ENCODE assay signal across 8 mouse cellular contexts in the genomic region with DNA sequence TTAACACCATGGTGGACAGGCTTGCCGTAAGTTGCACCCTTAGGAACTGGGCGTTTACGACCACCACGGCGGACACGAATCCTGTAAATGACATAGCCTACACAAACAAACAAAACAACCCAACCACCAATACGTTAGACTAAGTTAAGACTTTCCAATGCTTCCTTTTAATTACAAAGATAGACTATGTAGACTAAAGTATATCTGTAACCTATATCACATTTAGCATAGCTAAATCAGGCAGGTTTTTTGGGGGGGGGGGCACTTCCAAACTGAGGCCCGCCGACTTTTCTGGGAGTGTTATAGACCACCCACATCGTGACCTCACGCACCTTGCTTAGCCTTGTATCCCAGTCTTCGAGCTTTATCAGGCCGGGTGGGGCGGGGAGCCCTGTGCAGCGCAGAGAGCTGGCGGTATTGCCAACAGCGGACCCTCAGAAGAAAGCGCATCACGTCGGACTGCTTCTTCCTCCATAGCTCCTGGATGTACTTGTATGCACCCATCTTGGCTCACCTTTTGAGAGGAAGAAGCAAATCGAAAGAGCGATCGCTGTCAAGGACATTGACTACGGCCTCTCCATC. TPM values are rescaled to one million over a fixed set of nuclear protein-coding genes. Genes with fewer than 3 reads are reported as not detected.
DNase-seq lines count a peak whose midpoint lies in the region; ATAC-seq and TF ChIP-seq lines count a peak whose summit lies in the region.
"Not testable (repeated sequence)": the region's sequence is repeated elsewhere in the genome, so short reads cannot be mapped to it uniquely, and the experiment has no call there.

No protein-coding gene starts in this region.

- peaks cover 18% of the 10 kb centered on the region for H3K4me1 ChIP-seq in forebrain, embryonic 12.5 days
- H3K4me1 ChIP-seq in heart, embryonic 16.5 days (ENCODE audit: control insufficient read depth, insufficient read depth, low read length) = peaks cover 12% of the 10 kb centered on the region
- not testable (repeated sequence) for H3K4me1 ChIP-seq in intestine, postnatal 0 days (replicated peaks; ENCODE audit: control insufficient read depth, insufficient read depth, low read length); liver, embryonic 11.5 days (replicated peaks; ENCODE audit: control insufficient read depth, insufficient read depth, low read length); olfactory bulb, adult 2 months (ENCODE audit: control insufficient read depth, insufficient read depth, low read length)
- H3K4me1 ChIP-seq in midbrain, embryonic 10.5 days = peaks cover 18% of the 10 kb centered on the region

- H3K36me3 ChIP-seq in forebrain, embryonic 12.5 days (replicated peaks) = peaks cover 24% of the 10 kb centered on the region
- peaks cover 18% of the 10 kb centered on the region; the same call in 1 of the 2 replicates for H3K36me3 ChIP-seq in heart, embryonic 16.5 days (ENCODE audit: control insufficient read depth, insufficient read depth)
- H3K36me3 ChIP-seq in intestine, postnatal 0 days (ENCODE audit: control insufficient read depth, insufficient read depth) = peaks cover 14% of the 10 kb centered on the region; the same call in 1 of the 2 replicates
- peaks cover 20% of the 10 kb centered on the region for H3K36me3 ChIP-seq in liver, embryonic 11.5 days (ENCODE audit: control insufficient read depth, insufficient read depth, low read length)
- H3K36me3 ChIP-seq in midbrain, embryonic 10.5 days = peaks cover 44% of the 10 kb centered on the region

- peak overlapping the region; percentile 97 for H3K9ac ChIP-seq in forebrain, embryonic 12.5 days
- peak overlapping the region; percentile 99 for H3K9ac ChIP-seq in heart, embryonic 16.5 days (ENCODE audit: low read length)
- peak overlapping the region; percentile 86 for H3K9ac ChIP-seq in intestine, postnatal 0 days (ENCODE audit: low read depth, low read length)
- H3K9ac ChIP-seq in liver, embryonic 11.5 days (ENCODE audit: low read depth, low read length) = peak overlapping the region; percentile 99

- not testable (repeated sequence) for TF ChIP-seq CTCF in intestine, postnatal 0 days (IDR thresholded peaks at IDR 0.05; ENCODE audit: low read depth); olfactory bulb, adult 2 months (IDR thresholded peaks at IDR 0.05; ENCODE audit: insufficient read depth, low read depth, low read length)

- WGBS in forebrain, embryonic 12.5 days = 2% methylated on average over 24 of the region's 24 CpGs
- WGBS in heart, embryonic 16.5 days = under 1% methylated on average over 22 of the region's 24 CpGs
- under 1% methylated on average over 18 of the region's 24 CpGs for WGBS in intestine, postnatal 0 days
- WGBS in liver, embryonic 11.5 days = under 1% methylated on average over 21 of the region's 24 CpGs
- WGBS in midbrain, embryonic 10.5 days = under 1% methylated on average over 24 of the region's 24 CpGs
- WGBS in olfactory bulb, adult 2 months = under 1% methylated on average over 24 of the region's 24 CpGs

- peak overlapping the region; percentile 70 for H3K27ac ChIP-seq in forebrain, embryonic 12.5 days
- peak overlapping the region; percentile 86 for H3K27ac ChIP-seq in heart, embryonic 16.5 days (ENCODE audit: low read length)
- peak overlapping the region; percentile 83 for H3K27ac ChIP-seq in intestine, postnatal 0 days (ENCODE audit: low read depth, low read length)
- H3K27ac ChIP-seq in liver, embryonic 11.5 days (ENCODE audit: low read depth, low read length) = peak overlapping the region; percentile 70
- H3K27ac ChIP-seq in midbrain, embryonic 10.5 days (replicated peaks) = peak overlapping the region; percentile 99
- peak overlapping the region; percentile 22 for H3K27ac ChIP-seq in olfactory bulb, adult 2 months (ENCODE audit: insufficient read depth, low read depth, low read length)

- DNase-seq in CD4-positive helper T cell, adult 2 months (ENCODE audit: low read depth, low spot score) = peak; percentile 7
- peak; percentile 4 for DNase-seq in c-Kit-negative CD71-positive TER-119-positive erythroid progenitor cells, embryonic 14.5 days (ENCODE audit: low read depth, low spot score)
- DNase-seq in liver, embryonic 11.5 days (ENCODE audit: low spot score); midbrain, embryonic 10.5 days (ENCODE audit: low spot score): not testable (repeated sequence)

- not testable (repeated sequence) for TF ChIP-seq POLR2A in olfactory bulb, adult 2 months (IDR thresholded peaks at IDR 0.05; ENCODE audit: insufficient read depth, low read depth, low read length)

- not testable (repeated sequence) for H3K27me3 ChIP-seq in forebrain, embryonic 12.5 days; heart, embryonic 16.5 days (ENCODE audit: control insufficient read depth, insufficient read depth, low read length); intestine, postnatal 0 days (replicated peaks; ENCODE audit: control insufficient read depth, insufficient read depth, low read length); liver, embryonic 11.5 days (replicated peaks; ENCODE audit: control insufficient read depth, insufficient read depth, low read length); midbrain, embryonic 10.5 days (ENCODE audit: low read depth, poor library complexity, severe bottlenecking)

- H3K4me2 ChIP-seq in forebrain, embryonic 12.5 days = peak overlapping the region; percentile 72
- peak overlapping the region; percentile 90 for H3K4me2 ChIP-seq in heart, embryonic 16.5 days (ENCODE audit: low read depth, low read length)
- H3K4me2 ChIP-seq in intestine, postnatal 0 days (replicated peaks; ENCODE audit: low read depth) = peak overlapping the region; percentile 67
- peak overlapping the region; percentile 80 for H3K4me2 ChIP-seq in liver, embryonic 11.5 days

- peak overlapping the region; percentile 78 for H3K4me3 ChIP-seq in forebrain, embryonic 12.5 days (replicated peaks)
- H3K4me3 ChIP-seq in heart, embryonic 16.5 days (ENCODE audit: low read length) = peak overlapping the region; percentile 97
- H3K4me3 ChIP-seq in intestine, postnatal 0 days (ENCODE audit: low read depth, low read length) = peak overlapping the region; percentile 96
- H3K4me3 ChIP-seq in liver, embryonic 11.5 days (ENCODE audit: low read depth, low read length) = peak overlapping the region; percentile 95
- H3K4me3 ChIP-seq in midbrain, embryonic 10.5 days = peak overlapping the region; percentile 78
- H3K4me3 ChIP-seq in olfactory bulb, adult 2 months (ENCODE audit: insufficient read depth, low read depth, low read length) = peak overlapping the region; percentile 78

- not testable (repeated sequence) for H3K9me3 ChIP-seq in forebrain, embryonic 12.5 days; heart, embryonic 16.5 days (replicated peaks; ENCODE audit: control insufficient read depth, low read length); intestine, postnatal 0 days (ENCODE audit: control insufficient read depth); liver, embryonic 11.5 days (ENCODE audit: control insufficient read depth, low read length); midbrain, embryonic 10.5 days (replicated peaks)

- not testable (repeated sequence) for ATAC-seq in forebrain, embryonic 12.5 days (ENCODE audit: low FRiP score); heart, embryonic 16.5 days (replicated peaks; ENCODE audit: extremely low read depth, insufficient read depth, low FRiP score); intestine, postnatal 0 days; liver, embryonic 11.5 days (replicated peaks; ENCODE audit: low FRiP score)

RNA-seq across cellular contexts. Expression of gene Nkiras1, which starts 0.9 kb away (rescaled TPM):
- polyA plus RNA-seq in forebrain, embryonic 12.5 days (2016; fragmentation: Nextera tagmentation; extraction: Ambion mirVana) = 17.5 and 19.3 TPM in 2 replicates
- polyA plus RNA-seq in heart, embryonic 16.5 days (2015; fragmentation: Nextera tagmentation; extraction: Ambion mirVana) = 25.3 TPM in 2 replicates
- 23.4 and 24.9 TPM in 2 replicates for polyA plus RNA-seq in intestine, postnatal 0 days (2015; fragmentation: Nextera tagmentation; extraction: Ambion mirVana)
- polyA plus RNA-seq in liver, embryonic 11.5 days (2014; fragmentation: Nextera tagmentation; extraction: Ambion mirVana) = 15.3 and 17.0 TPM in 2 replicates
- polyA plus RNA-seq in midbrain, embryonic 10.5 days (2016; fragmentation: Nextera tagmentation; extraction: Ambion mirVana) = 11.3 and 12.6 TPM in 2 replicates
- polyA plus RNA-seq in olfactory bulb, adult 2 months (2012; ENCODE audit: insufficient read depth, insufficient read length, low replicate concordance, missing spikeins) = not detected in 2 replicates

RNA-seq across cellular contexts. Expression of gene Rpl15, which starts 1.2 kb away (rescaled TPM):
- polyA plus RNA-seq in forebrain, embryonic 12.5 days (2016; fragmentation: Nextera tagmentation; extraction: Ambion mirVana) = 340 and 366 TPM in 2 replicates
- polyA plus RNA-seq in heart, embryonic 16.5 days (2015; fragmentation: Nextera tagmentation; extraction: Ambion mirVana) = 203 and 235 TPM in 2 replicates
- polyA plus RNA-seq in intestine, postnatal 0 days (2015; fragmentation: Nextera tagmentation; extraction: Ambion mirVana) = 262 and 264 TPM in 2 replicates
- polyA plus RNA-seq in liver, embryonic 11.5 days (2014; fragmentation: Nextera tagmentation; extraction: Ambion mirVana) = 546 and 598 TPM in 2 replicates
- polyA plus RNA-seq in midbrain, embryonic 10.5 days (2016; fragmentation: Nextera tagmentation; extraction: Ambion mirVana) = 379 and 446 TPM in 2 replicates
- polyA plus RNA-seq in olfactory bulb, adult 2 months (2012; ENCODE audit: insufficient read depth, insufficient read length, low replicate concordance, missing spikeins) = 591 TPM in 1 of 2 replicates, not detected in the other

RNA-seq across cellular contexts. Expression of gene Nr1d2, which starts 31.1 kb away (rescaled TPM):
- polyA plus RNA-seq in forebrain, embryonic 12.5 days (2016; fragmentation: Nextera tagmentation; extraction: Ambion mirVana) = 7.0 and 7.5 TPM in 2 replicates
- polyA plus RNA-seq in heart, embryonic 16.5 days (2015; fragmentation: Nextera tagmentation; extraction: Ambion mirVana) = 11.8 and 12.3 TPM in 2 replicates
- polyA plus RNA-seq in intestine, postnatal 0 days (2015; fragmentation: Nextera tagmentation; extraction: Ambion mirVana) = 7.2 and 7.6 TPM in 2 replicates
- 4.0 and 4.1 TPM in 2 replicates for polyA plus RNA-seq in liver, embryonic 11.5 days (2014; fragmentation: Nextera tagmentation; extraction: Ambion mirVana)
- 4.0 and 4.1 TPM in 2 replicates for polyA plus RNA-seq in midbrain, embryonic 10.5 days (2016; fragmentation: Nextera tagmentation; extraction: Ambion mirVana)
- not detected in 2 replicates for polyA plus RNA-seq in olfactory bulb, adult 2 months (2012; ENCODE audit: insufficient read depth, insufficient read length, low replicate concordance, missing spikeins)

Comparison
In these comparisons a context has a peak if more than half of its experiments do, and no peak if none do; other contexts are left out.
1. H3K27ac ChIP-seq: peak in every context shown above with its lines; median percentile 99 in midbrain, embryonic 10.5 days; 86 in heart, embryonic 16.5 days; 83 in intestine, postnatal 0 days; 70 in forebrain, embryonic 12.5 days; 70 in liver, embryonic 11.5 days; 22 in olfactory bulb, adult 2 months.